Mouse (Mus musculus): ENCODE data around the gene Ier5l.
A peak's percentile ranks its signal among the peaks of the same experiment; 100 is the strongest.

Ier5l gene

DNA sequence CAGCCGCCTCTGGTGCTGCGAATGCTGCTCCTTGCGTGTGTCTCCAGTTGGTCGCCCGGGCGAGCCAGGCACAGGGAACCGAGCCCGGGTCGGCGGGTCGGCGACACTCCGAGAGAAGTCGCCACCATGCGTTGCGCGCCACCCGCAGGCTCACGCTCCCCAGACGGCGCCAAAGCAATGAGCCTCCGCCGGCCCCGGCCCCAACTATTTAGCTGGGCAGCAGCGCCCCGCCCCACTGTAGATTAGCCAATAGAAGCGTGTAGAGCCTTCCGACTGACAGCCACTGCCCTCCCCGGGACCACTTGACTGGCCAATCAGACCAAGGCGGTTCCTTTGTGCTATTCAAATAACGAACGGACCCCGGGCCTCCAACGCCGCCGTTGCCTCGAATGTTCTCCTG is at the start of gene Ier5l:
Gene Ier5l (minus strand): TSS at position 181 of the 400 bp plus-strand sequence.
- ATAC-seq (ENCODE audit: insufficient number of reproducible peaks, low FRiP score, low TSS enrichment), result 0 out of 2 replicates have a peak, but pooled peaks have one; percentile 42

DNA sequence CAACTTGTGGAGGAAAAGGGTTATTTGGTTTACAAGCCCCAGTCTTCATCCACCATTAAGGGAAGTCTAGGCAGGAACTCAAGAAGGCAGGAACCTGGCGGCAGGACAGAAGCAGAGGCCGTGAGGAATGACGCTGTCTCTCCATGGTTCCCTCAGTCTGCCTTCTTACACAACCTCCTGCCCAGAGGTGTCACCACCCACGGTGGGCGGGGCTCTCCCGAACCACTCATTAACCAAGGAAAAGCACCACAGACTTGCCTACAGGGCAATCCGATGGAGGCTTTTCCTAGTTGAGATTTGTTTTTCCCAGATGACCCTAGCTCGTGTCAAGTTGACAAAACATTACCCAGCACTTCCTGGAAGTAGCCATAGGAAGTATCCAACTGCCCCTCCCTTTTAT is 49.7 kb upstream of the Ier5l start:
- ATAC-seq (ENCODE audit: insufficient number of reproducible peaks, low FRiP score, low TSS enrichment), result no peak

DNA sequence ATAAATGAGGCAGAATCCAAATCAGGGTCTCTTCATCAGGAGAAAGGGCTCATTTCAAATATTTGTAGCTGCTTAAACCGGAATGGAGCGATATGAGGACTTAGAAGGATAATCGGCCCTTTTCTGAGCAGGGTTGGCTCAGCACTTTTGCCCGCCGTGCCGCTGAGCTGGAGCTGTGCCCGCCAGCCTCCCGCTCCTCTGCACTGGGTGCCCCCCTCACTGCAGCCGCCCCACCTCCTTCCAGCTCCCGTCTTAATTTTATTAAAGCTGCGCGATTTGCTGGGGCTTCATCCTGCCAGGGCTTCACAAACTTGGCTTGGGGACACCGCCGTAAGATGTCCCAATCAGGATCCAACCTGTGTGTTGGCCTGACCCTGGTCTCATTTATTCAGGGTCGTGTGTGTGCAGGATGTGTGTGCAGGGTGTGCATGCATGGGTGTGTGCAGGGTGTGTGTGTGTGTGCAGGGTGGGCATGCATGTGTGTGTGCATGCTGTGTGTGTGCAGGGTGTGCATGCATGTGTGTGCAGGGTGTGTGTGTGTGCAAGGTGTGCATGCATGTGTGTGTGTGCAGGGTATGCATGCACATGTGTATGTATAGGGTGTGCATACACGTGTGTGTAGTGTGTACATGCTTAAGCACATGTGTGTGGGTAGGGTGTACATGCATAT is 36.8 kb upstream of the Ier5l start:
- ATAC-seq (ENCODE audit: insufficient number of reproducible peaks, low FRiP score, low TSS enrichment), result no peak

DNA sequence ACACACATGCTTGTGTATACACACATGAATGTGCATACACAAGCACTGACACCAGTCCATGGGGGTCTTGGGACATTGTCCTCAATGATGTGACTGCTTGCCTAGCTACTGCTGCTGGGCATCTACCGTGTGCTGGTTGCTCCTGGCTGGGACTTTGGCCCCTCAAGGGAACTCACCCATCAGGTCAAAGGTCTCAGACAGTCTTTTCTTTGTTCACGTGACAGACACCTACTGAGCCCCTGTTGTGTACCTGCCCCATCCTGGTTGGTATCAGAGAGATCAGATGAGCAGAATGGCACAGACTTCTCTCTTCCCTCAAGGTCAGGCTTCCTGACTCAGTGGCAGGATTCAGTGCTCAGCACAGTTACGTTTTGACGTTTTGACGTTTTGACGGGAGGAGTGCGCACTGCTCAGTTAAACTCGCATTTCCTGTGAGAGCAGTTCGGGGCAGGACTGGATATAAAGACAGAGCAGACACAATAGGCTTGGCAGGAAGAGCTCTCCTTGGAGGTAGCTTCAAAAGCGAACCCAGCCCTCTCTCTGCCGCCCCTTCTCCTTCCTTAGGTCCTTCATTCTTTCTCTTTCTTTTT is 33.2 kb upstream of the Ier5l start:
- ATAC-seq (ENCODE audit: insufficient number of reproducible peaks, low FRiP score, low TSS enrichment), result no peak

DNA sequence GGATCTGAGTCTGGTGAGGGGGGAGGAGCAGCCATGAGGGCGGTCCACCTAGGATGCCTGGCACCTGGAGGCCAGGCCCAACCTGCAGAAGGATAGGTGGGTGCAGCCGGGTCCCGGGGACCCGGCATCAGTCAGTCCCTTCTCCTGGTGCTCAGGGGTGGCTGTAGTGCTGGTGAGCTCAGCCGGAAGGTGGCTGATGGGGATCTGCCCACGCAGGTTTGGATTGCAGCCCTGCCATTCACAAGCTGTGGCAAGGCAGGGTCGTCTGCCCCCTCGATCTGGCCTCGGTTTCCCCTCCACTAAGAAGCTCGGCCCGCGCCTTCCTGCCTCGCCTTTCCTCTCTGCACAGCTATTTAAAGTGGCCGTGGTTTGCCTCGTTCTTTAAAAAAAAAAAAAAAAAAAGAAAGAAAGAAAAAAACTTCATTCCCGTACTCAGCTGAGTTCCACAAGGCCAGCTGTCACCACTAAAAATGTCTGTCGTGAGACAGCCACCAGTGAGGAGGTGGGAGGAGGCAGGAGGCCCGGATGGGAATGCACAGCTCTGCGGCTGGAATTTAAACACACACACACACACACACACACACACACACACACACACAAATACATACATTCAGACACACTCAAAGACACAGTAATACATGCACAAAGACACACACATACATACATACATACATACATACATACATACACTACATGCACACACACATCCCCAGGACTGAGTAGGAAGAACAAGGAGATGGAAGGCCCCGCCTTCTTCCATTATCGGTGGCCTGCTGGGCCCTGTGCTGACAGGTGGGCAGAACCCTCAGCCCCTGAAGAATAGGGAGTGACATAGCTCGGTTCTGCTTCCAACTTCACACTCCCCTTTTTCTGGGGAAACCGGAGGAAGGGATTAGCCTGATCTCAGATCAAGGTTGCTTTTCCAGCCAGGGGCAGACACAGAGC is 29.9 kb upstream of the Ier5l start:
- no peak for ATAC-seq (ENCODE audit: insufficient number of reproducible peaks, low FRiP score, low TSS enrichment)

DNA sequence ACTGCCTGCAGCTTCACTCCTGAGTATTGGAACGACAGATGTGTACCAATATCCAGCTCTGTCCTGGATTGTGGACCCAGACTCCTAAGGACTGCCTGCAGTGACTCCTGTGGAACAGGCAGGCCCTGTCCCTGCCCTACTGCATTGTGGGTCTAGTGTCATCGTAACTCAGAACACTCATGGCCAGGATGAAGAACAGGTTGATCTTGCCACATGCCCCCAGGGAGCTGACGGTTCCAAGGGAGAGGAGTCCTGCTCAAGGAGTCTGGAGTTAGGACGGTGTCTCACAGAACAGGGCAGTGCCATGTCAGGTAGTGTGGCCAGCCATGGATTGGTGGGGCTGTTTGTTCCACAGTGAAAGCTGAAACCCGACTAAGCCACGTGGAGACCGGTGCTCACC is 27.7 kb upstream of the Ier5l start:
- no peak for ATAC-seq (ENCODE audit: insufficient number of reproducible peaks, low FRiP score, low TSS enrichment)

DNA sequence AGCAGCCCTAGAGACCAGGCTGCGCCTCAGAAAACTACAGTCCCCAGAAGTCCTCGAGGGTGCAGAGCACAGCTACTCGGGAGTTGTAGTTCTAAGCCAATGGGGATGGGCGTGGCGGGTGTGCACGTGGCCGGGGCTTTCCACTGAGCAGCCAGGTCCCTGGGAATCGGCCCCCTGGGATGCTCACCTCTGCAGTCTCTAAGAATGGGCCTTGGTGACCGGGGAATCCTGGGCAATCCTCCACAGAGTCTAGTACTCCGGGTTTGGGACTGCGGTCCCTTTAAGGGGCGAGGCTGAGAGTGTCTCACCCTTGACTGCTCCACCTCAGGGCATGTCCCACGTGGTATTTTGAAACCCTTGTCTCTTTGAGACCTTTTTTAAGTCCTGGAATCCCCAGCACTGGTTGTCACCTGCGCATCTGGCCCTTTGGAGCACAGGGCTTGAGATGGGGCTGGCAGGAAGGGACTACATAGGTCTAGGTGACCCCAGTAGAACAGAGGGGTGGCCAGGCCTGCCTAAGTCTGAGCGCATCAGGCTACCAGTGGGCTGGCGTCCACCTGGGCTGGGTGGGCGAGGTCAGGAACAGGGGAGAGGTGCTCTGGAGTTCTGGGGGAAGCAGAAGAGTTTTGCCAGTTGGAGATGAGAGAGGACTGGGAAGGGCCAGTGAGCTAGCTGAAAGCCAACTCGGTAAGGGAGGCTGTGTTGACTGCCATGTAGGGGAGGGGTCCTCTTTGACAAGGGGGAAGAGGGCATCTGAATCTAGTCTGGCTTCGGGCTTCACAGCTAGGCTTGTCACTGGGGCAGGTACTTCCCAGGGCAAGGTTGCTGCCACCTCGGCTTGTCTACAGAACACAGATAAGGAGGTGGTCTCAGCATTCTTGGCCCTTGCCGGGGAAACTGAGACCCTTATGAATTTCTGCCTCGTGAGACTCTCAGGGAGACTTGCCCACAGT is 22.2 kb upstream of the Ier5l start:
- peak; percentile 95; the same call in 1 of the 2 replicates for ATAC-seq (ENCODE audit: insufficient number of reproducible peaks, low FRiP score, low TSS enrichment)

DNA sequence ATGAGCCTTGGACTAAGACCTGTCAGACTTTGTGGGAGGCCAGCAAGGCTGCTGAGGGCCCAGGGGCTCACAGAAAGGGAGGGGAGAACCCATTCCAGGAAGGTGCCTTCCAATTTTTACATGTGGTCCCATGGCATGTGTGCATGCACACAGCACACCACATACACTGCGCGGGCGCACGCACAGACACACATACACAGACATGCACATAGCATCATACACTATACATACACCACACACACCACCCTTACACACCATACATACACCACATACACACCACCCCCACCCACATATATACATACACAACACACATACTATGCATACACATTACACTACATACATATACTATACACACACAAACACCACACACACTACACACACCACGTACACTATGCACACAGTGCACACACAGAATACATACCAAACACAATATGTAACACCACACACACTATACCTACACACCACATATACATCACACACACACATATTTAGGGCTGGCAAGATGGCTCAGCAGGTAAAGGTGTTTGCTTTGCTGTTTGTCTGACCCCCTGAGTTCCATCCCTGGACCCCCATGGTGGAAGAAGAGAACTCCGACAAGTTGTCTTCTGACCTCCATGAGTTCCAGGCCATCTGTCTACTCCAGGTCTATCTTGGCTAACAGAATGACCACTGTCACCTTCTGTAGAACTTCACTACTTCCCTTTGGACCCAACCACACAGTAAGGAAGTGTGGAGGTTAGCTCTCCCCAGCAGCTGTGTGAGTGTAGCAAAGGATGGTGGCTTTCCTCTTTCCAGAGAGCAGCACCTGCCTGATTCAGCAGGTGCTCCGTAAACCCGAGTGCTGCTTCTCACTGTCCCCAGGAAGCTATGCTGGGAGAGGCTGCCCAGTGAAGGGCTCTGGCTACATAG is 21.2 kb upstream of the Ier5l start:
- no peak for ATAC-seq (ENCODE audit: insufficient number of reproducible peaks, low FRiP score, low TSS enrichment)

DNA sequence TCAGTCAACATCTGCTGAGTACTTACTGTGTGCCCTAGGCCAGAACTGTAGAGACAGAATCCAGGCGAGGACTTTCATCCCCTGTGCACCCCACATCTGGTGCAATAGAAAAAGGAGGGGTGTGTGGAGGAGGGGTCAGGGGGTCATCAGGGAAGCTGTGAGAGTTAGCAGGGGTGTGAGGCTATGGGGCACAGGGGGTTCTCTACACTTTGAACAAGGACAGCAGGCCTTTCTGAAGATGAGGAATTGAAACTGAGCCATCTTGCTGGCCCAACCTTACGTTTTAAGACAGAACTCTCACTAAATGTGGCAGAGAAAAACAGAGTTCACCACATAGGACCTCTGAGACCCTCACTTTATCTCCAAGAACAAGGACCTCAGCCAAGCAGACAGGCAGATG is 16.4 kb upstream of the Ier5l start:
- ATAC-seq (ENCODE audit: insufficient number of reproducible peaks, low FRiP score, low TSS enrichment), result no peak

DNA sequence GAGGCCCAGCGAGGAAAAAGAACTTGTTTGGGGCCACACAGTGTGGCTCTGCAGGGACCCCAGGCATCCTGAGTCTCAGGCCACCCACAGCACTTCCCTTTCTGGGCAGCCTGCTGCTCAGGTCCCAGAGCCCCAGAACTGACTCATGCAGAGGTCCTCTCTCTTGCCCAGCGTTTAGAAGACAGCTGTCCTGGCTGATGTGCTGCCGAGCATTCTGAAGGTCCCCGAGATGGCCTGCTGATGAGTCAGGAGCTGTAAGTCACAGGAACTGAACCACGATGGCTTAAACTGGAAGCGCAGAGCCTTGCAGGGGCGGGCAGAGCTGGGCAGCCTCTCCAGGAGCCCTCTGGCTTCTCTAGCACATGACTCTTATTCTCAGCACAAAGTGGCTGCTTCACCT is 13.6 kb upstream of the Ier5l start:
- no peak for ATAC-seq (ENCODE audit: insufficient number of reproducible peaks, low FRiP score, low TSS enrichment)

DNA sequence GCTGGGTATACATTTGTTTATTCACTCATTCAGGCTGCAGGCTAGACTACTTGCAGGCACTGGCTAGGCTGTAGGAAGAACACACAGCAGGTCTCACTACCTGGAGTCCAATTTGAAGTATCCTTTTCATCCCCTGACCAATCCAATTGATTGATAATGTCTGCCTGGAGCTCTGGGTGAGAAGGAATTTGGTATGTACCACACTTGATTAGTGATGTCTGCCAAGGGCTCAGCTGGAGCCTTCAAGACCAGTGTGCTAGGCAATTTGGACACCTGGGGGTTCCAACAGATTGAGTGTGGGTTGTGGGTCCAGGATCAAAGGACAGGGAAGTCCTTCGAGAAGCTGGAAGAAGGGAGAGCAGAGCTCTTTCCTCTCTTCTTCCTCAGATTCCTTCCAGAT is 4.5 kb upstream of the Ier5l start:
- no peak for ATAC-seq (ENCODE audit: insufficient number of reproducible peaks, low FRiP score, low TSS enrichment)

DNA sequence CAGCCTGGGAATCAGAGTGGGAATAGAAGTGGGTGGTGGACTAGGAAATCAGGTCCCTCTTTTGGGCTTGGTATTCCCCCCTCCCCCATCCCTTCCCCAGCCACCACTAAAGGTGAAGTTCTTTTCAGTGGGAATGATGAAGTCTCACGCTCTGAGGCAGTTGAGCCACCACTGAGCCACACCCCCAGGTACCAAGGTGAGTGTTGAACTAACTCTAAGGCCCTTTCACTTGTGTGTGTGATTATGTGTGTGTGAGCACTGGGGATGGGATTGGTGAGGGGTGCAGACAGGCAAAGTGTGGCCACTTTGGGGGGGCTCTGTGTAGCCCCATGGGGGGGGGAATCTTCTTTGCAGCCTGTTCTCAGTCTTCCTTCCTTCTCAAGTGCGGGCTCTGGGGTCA is 2.2 kb upstream of the Ier5l start:
- ATAC-seq (ENCODE audit: insufficient number of reproducible peaks, low FRiP score, low TSS enrichment), result no peak

DNA sequence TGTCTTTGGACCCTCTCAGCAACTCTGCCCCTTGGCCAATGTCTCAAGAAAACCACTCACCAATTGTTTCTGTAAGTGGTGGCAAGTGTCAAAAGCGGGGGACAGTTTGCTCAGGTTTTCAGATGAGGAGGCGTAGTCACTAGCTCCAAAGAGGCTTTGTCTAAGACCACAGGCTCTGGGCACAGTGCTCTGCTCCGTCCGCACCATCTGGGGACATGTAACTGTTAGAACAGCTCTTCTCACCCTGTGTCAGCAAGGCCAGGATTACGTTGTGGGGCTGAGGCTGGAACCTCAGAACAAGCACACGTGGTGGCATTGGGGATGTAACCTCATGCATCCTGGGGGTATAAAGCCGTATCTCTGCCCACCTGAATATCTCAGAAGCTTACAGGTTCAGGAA is 1.4 kb upstream of the Ier5l start:
- ATAC-seq (ENCODE audit: insufficient number of reproducible peaks, low FRiP score, low TSS enrichment), result no peak

DNA sequence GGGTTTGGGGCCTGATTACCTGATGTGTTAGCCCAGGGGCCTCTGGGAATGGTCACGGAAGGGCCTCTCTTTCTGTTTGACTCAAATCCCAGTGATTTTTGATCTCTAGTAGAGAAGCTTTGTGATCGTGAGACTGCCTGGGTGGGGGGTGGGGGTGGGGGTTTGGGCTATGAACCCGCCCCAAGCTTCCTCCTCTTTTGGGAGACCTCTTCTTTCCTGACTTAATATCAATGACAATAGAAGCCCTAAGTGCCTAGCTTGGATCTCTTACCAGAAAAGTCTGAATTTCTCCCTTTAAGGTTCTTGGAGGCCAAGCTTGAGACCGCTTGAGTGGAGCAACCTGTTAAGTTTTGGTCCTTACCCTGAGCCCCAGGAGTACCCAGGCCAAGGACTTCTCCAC is 757 bp upstream of the Ier5l start:
- ATAC-seq (ENCODE audit: insufficient number of reproducible peaks, low FRiP score, low TSS enrichment), result no peak

DNA sequence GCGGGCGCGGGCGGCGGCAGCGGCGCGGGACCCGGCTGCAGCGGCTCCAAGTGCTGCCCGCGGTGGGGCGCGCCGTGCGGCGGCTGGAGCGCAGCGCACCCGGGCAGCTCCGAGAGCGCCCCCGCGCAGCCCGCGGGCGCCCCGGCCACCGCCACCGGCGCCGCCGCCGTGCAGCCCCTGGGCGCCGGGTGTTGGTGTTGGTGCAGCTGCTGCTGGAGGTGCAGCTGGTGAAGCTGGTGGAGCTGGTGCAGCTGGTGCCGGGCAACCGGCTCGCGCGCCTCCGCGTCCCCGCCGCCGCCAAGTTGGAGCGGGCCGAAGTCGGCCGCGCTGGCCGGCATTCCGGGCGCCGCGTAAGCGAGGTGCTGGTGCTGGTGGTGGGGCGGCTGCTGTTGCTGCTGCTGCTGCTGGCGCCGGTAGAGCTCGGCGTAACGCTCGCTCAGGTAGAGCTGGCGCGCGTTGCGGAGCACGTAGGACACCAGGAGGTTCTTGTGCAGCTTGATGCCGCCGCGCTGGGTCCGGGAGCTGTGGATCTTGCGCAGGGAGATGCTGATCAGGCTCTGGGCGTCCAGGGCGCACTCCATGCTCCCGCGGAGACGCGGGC is 488 bp downstream of the Ier5l start:
- ATAC-seq (ENCODE audit: insufficient number of reproducible peaks, low FRiP score, low TSS enrichment), result no peak

DNA sequence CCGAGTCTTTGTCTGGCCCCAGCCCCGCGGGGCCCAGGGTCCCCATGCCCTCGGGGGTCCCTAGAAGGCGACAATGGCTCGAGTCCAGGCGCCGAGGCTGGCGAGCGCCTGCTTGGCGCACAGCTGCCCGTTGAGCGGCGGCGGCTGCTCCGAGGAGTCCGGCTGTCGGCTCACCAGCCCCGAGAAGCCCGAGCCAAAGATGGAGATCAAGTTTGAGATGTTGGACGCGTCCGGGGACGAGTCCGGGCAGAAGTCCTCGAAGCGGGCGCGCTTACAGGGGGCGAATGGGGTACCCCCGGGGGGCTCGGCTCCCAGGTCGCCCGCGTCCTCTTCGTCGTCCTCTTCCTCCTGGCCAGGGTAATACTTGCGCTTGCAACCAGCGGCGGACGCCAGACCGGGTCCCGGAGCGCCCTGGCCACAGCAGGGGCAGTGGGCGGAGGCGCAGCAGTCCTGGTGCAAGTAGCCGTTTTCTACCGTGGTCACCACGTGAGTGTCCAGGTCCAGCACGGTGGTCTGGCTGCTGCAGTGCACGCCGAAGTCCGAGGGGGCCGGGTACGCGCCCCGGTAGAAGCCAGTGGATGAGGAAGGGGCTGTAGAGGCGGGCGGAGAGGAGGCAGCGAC is 1.2 kb downstream of the Ier5l start:
- no peak for ATAC-seq (ENCODE audit: insufficient number of reproducible peaks, low FRiP score, low TSS enrichment)

DNA sequence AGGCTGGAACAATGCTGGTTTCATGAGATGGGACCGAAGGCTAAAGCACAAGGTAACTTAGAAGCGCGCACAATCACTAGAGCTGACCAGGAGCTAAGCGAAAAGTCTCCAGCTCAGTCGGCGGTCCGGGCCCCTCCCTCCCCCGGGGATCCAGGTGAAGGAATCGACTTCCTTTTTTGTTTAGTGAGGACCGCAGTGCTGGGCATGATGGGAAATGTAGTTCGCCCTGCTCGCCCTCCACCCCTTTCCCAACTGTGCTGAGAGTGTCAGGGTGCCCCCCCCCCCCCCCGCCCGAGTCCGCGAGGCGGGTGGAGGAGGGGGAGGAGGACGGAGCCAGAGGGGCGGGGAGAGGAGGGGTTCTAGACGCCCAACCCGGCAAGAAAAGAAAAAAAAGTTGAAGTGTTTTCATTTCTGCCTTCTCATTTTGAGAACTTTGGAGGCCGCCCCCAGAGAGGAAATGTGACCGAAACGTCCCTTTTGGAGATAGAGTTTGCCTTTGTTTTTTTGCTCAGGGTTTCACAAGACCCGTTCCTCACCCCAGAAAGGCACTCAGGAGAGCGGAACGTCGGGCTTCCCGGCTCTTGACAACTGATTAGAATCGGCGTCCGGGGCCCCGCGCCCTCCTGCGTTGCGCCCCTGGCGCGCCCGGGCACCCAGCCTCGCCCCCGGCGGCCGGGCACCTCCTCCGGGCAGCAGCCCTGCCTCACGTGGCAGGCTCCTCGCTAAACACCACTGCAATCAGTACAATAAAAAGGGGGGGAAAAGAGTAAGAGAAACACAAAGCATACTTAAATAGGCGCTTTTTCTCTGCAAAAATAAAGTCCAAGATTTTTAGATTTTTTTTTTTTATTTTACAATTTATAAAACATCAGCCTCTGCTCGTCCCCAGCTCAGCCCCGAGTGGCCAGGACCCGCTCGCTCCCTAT is 2.0 kb downstream of the Ier5l start:
- ATAC-seq (ENCODE audit: insufficient number of reproducible peaks, low FRiP score, low TSS enrichment), result no peak
